Mouse (Mus musculus) Patski (cell line): ENCODE measurements around the gene Unc5a. TPM values are rescaled to one million over a fixed set of nuclear protein-coding genes. Genes with fewer than 3 reads are reported as not detected.

ENCODE experiments used
- ATAC-seq: fragments of 100-300 bp; one replicate; pipeline ENCODE4 v1.8.0; 2021
- CTCF ChIA-PET: fragments of 350-600 bp; sonication (Branson Sonifier 250); formaldehyde crosslinking; loops from one replicate; lab custom pipeline; 2022; ENCODE audit warnings: inconsistent platforms; lab: Charles Lee
- POLR2A ChIA-PET: fragments of 350-600 bp; sonication (Branson Sonifier 250); formaldehyde crosslinking; loops from one replicate; lab custom pipeline; 2022; ENCODE audit warnings: antibody characterized with exemption, inconsistent platforms; lab: Charles Lee
- DNase-seq: peaks from one replicate; pipeline ENCODE4 v3.0.0-alpha.2; 2011; ENCODE audit warnings: low read depth, low spot score
- H3K27me3 ChIP-seq: fragments of 371-371 bp; one replicate; pipeline ENCODE4 v1.5.1; 2021
- CTCF ChIP-seq: fragments of 100-300 bp; IDR thresholded peaks from one replicate; pipeline ENCODE4 v1.5.1; 2021
- in situ Hi-C: fragments of 300-500 bp; cut with MboI; formaldehyde crosslinking; loops from 3 replicates; pipeline ENCODE4 v1.11.1; 2018; ENCODE audit warnings: low pct_unique_long_range_greater_than_20kb, mixed read lengths
- polyA plus RNA-seq: library from polyadenylated mRNA; unstranded; gene quantifications from one replicate; pipeline ENCODE4 v1.2.3, GENCODE M21; 2021

Unc5a gene
- polyA plus RNA-seq, 1 experiment from 2014 or later: not detected

DNA sequence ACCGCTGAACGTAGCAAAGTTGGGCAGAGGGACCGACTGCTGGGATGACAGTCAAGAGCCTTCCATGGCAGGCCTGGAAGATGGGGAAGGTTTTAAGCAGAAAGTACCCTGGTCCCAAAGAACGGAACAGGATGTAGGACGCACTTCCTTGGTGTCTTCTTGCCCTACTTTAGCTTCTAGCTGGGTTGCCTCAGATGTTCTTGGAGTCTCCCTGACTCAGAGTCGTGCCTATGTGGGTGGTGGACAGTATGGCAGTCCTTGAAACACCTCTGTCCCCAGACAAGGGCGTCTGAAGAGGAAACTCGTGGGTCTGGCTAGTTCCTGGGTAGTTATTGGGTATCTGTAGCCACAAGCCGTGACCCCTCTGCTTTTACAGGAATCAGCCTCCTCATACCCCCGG, 52.9 kb downstream of the Unc5a start:
- POLR2A ChIA-PET: no interaction called here
- ATAC-seq: no peak
- H3K27me3 ChIP-seq: peaks cover 77% of the 10 kb centered on the region
- TF ChIP-seq CTCF: no peak
- CTCF ChIA-PET: no interaction called here
- no peak for DNase-seq
- in situ Hi-C loops: no loop called here

DNA sequence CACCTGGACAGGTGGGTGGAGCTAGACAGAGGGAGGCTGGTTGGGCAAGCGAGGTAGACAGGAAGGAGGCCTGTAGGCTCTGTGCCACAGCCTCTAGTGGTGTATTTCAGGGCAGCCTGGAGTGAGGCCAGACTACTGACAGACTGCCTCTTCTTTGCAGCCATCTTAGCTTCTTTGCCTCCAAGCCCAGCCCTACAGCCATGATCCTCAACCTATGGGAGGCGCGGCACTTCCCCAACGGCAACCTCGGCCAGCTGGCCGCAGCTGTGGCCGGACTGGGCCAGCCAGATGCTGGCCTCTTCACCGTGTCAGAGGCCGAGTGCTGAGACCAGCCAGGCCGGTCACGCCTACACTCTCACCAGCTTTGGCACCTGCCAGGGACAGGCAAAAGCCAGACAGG, 55.4 kb downstream of the Unc5a start:
- DNase-seq (no peak), ATAC-seq (no peak)
- CTCF ChIA-PET: no interaction called here
- peaks cover 62% of the 10 kb centered on the region for H3K27me3 ChIP-seq
- POLR2A ChIA-PET: no interaction called here
- TF ChIP-seq CTCF: no peak
- in situ Hi-C loops: no loop called here

DNA sequence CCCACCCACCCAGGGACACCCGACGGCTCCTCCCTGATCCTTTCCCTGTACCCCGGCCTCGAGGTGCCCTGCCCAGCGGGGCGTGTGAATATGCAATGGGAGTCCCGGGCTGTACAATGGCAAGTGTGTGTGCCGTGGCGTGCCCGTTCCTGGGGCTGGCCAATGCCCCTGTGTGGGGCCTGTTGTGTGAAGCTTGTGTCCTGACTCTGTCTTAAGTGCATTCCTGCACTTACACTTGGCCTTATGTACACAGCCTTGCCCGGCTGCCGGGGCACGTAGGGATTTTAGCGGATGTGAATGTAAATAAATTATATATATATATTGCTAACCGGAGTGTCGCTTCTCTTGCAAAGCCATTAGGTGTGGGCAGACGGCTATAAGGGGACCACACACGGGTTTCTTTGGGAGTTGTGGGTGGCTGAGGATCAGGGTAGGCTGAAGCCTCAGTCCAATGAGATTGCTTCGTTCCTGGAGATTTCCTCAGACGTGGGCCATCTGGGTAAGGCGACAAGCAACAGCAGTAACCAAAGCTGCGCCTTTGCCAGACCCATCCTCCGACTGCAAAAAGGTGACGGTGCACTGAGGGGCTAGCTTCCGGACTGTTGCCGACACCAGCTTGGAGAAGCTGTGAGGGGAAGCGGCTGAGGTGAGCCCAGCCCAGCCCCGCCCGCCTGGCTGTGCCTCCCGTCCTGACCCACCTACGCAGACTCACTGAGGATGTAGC, 56.6 kb downstream of the Unc5a start:
- ChIA-PET POLR2A (no interaction called here), CTCF (no interaction called here)
- in situ Hi-C loops: no loop called here
- ATAC-seq (no peak), DNase-seq (no peak)
- TF ChIP-seq CTCF: no peak
- peaks cover 56% of the 10 kb centered on the region for H3K27me3 ChIP-seq

DNA sequence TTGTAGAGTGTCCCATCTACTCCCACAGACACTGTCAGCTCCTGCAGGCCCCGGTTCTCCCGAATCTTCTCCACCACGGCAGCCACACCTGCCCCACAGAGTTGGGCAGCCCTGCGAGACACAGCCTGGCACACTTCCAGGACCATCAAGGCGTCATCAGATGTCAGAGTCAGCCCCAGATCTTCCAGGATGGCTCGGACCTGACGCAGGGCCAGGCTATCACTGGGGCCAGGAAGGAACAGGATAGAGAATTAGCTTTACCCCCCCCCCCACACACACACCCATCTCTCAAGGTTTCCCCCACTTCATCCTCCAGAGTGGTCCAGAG, 57.2 kb downstream of the Unc5a start:
- CTCF ChIA-PET: no interaction called here
- peaks cover 53% of the 10 kb centered on the region for H3K27me3 ChIP-seq
- POLR2A ChIA-PET: no interaction called here
- no peak for TF ChIP-seq CTCF
- in situ Hi-C loops: no loop called here
- DNase-seq (no peak), ATAC-seq (no peak)

DNA sequence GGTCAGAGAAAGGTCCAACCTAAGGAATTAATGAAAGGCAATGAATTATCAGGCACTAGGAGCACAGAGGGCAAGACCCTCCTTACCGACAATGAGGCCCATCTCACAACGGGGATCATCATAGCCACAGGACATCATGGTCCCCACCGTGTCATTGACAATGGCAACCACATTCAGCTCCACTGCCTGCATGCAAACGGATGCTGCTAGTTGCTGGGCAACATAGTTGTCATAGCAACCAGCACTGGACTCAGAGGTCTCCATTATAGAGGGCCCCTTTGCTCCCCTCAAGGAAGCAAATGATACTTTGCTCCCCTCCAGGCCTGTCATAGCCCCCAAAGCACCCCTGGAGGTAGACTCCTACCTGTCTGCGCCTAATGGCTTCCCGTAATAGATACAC, 59.4 kb downstream of the Unc5a start:
- DNase-seq (no peak), ATAC-seq (no peak)
- no peak for TF ChIP-seq CTCF
- CTCF ChIA-PET: no interaction called here
- POLR2A ChIA-PET: no interaction called here
- peaks cover 42% of the 10 kb centered on the region for H3K27me3 ChIP-seq
- in situ Hi-C loops: no loop called here

DNA sequence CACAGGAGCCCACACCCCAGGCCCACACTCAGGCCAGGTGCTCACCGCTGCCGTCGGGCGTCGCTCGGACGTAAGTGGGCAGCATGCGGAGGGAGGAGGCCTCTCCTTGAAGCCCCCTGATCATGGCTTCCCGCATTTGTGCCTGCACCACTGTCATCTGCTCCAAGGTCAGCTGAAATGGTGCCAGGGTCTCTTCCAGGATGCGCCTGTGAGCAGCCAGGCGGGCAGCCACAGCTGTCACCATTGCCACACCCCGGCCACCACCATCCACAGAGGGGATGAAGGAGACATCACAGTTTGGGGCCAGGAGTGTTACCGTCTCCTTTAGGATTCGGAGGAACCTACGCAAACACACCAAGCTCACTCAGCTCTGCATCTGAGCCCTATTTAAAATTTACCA, 61.9 kb downstream of the Unc5a start:
- peaks cover 31% of the 10 kb centered on the region for H3K27me3 ChIP-seq
- DNase-seq (no peak), ATAC-seq (no peak)
- in situ Hi-C loops: no loop called here
- POLR2A ChIA-PET: interaction anchor here (0.5 kb wide), 1 partner anchor 1028 kb away, joined by 4 read pairs; no protein-coding TSS in a partner anchor
- CTCF ChIA-PET: no interaction called here
- no peak for TF ChIP-seq CTCF

DNA sequence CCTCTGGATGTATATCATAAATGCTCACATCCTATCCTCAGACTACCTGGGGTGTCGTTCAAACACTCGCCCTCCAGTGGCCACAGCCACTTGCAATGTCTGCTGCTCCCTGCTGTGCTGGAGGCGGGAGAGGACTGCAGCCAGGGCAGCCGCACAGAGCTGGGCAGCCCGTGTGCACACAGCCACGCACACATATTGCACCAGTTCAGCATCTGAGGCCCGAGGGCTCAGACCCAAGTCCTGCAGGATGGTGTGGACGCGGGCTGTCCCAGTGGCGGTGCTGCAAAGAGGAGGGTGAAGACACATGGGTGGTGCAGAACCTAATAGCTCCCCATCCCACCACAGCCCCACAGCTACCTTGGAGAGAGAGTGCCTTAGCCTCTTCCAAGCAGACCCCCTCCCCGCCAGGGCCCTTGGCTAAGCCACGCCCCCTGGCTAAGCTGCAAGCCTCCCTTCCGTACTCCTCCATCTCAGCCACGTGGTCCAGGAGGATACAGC, 62.8 kb downstream of the Unc5a start:
- ChIA-PET CTCF (no interaction called here), POLR2A (no interaction called here)
- TF ChIP-seq CTCF: no peak
- peaks cover 22% of the 10 kb centered on the region for H3K27me3 ChIP-seq
- in situ Hi-C loops: no loop called here
- ATAC-seq (no peak), DNase-seq (no peak)

DNA sequence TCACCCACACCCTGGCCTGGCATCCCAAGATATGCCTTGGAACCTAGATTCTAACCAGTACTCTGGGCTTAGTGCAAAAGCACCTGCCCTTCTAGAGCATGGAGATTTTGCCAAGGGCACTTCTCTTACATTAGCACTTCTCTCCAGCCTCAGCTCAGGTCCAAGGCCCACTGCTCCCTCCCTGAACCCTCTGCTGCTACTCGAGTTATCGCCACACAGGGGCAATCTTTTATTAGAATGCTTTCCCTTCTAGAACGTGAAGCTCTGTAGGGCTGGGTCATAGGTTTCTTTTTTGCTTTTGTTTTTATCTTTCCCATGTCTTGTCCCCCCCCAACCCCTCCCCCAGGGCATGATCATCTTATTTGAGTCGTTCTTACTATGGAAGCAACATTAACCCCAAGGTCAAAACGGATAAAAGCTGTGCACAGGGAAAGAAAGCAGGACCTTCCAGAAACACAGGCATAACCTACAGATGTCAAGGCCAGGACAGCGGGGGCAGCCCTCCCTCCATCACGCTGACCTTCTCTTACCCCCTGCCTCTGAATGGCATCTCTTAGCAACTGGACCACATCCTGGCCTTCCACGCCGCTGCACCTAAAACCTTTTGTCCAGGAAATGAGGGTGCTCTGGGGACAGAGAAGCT, 64.6 kb downstream of the Unc5a start:
- no peak for ATAC-seq
- H3K27me3 ChIP-seq: peaks cover 19% of the 10 kb centered on the region
- in situ Hi-C loops: no loop called here
- ChIA-PET CTCF (interaction anchor here (0.7 kb wide), 1 partner anchor 36 kb away, joined by 4 read pairs; no protein-coding TSS in a partner anchor), POLR2A (no interaction called here)
- no peak for DNase-seq
- no peak for TF ChIP-seq CTCF

DNA sequence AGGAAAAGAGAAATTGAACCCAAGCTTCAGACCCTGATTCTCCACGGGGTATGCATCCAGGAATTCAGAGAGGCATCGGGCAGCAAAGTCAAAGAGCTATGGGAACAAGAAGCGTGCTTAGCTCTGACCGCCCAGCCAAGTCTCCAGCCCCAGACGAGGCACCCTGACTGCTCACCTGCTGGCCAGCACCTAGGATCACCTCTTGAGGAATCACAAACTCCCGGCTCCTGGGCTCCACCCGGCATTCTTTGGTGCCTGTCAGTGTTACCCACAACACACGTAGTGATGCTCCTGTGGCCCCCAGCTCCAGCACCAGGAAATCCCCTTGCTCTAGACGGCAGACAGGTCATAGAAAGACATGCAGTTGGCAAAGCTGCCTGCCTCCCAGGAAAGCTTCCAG, 65.2 kb downstream of the Unc5a start:
- POLR2A ChIA-PET: no interaction called here
- ATAC-seq (no peak), DNase-seq (no peak)
- in situ Hi-C loops: no loop called here
- no peak for TF ChIP-seq CTCF
- CTCF ChIA-PET: interaction anchor here (0.7 kb wide), 1 partner anchor 35 kb away, joined by 4 read pairs; no protein-coding TSS in a partner anchor
- peaks cover 22% of the 10 kb centered on the region for H3K27me3 ChIP-seq

DNA sequence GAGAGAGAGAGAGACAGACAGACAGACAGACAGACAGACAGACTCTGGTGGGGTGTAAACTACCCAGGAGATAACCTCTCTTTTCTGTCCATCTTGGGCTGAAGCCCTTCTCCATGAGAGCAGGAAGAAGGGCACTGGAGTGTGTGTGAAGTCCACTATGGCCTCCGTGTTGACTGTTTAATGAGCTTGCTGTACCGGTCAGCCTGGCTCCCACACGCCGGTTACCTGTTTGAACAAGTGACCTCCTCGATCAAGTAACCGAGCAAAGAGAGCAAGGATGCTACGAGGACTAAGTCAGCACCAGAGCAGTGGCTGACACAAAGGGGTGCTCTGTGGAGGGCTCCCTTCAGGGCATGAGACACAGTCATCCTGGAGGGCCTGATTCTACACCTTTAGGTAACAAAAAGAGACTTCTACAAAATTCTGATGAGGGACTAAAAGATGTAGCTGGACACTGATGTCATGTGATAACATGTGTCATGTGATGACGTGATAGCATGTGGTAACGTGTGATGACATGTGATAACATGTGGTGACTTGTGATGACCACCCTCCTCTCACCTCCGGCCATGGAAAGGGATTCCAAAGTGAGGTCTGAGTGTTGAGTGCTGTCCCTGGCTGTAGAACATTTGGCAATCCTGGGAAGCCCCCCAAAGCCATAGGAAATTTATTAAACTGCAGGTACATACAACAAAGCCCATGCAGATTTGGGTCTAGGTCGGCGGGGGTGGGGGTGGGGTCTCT, 68.1 kb downstream of the Unc5a start:
- no peak for TF ChIP-seq CTCF
- peaks cover 16% of the 10 kb centered on the region for H3K27me3 ChIP-seq
- ChIA-PET CTCF (no interaction called here), POLR2A (no interaction called here)
- in situ Hi-C loops: no loop called here
- no peak for ATAC-seq
- no peak for DNase-seq
